Mouse (Mus musculus): ENCODE data around the gene Fbf1.

Fbf1 gene

DNA sequence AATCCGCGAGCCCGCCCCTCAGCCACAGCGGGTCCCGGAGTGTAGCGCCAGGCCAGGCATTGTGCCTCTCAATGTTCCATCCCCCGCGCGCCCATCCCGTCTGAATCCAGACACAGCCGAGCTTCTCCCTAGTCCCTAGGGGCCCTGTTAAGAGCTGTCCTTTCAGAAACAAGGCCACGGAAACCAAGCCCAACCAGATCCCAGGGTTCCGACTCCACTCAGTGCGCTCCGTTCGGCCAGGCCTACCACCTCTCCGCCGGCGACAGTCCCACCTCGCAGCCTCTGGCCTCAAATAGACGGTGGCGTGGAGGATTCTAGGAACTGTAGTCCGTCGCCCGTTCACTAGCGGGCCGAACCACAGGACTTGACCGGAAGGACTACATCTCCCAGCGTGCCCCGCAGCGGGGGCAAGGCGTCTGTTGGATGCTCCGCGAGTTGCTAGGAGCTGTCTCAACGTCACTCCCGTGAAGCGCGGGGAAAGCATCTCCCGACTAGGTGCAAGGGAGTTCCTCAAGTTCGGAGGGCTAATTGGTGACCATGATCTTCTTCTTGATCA is at the start of gene Fbf1:
Fbf1 (minus strand) TSS at position 283 of the 556 bp plus-strand sequence.
- peak; percentile 97 for DNase-seq

- no peak for DNase-seq
Observed at GRCm38 (mm10) chr11:116216549-116216948, 48.6 kb upstream of the Fbf1 start.

GRCm38 (mm10) chr11:116215991-116216390 is 48.0 kb upstream of the Fbf1 start:
- DNase-seq: no peak

DNA sequence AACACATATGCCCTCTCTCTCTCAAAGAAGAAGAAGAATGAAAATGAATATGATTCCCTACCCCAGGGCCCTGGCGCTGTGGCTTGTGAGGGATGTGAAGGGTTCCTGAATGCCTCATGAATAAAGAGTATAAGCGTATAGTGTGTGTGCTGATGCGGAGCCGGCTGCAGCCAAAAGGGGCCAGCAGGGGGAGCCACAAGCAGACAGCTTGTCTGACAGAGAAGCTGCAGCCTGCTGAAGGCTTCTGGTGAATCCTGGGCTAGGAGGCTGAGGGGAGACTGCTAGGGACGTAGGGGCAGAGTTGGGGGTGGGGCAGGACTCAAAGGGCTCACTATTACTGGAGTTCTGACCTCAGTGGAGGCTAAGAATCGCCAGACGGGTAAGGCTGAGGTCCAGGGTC is 47.2 kb upstream of the Fbf1 start:
- peak in 1 of 2 experiments; percentile 79 for DNase-seq

DNA sequence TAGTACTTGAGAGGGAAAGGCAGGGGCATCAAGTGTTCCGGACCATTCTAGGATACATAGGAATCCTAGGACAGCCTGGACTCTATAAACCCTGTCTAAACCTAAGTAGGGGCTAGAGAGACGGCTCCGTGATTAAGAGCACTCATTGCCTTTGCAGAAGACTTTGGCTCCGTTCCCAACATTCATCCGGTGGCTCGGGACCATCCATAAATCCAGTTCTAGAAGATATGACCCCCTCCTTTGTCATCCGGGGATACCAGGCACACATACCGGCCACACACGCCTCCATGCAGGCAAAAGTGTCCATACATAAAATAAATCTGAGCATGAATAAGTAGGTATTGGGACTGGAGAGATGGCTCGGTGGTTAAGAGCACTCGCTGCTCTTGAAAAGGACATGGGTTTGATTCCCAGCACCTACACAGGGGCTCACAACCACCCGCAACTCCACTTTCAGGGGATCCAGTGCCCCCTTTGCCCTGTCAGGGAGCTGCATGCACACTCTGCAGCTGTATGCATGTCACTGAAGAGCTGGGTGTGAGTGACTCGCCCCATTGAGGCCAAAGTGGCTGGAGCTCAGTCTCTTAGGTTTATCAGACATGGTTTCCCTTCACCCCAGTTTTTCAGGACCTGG is 46.0 kb upstream of the Fbf1 start:
- DNase-seq: no peak

- DNase-seq: no peak
Observed at GRCm38 (mm10) chr11:116212847-116213246, 44.9 kb upstream of the Fbf1 start.

- DNase-seq: peak; percentile 62 to 85
Observed at GRCm38 (mm10) chr11:116210696-116211095, 42.7 kb upstream of the Fbf1 start.

DNA sequence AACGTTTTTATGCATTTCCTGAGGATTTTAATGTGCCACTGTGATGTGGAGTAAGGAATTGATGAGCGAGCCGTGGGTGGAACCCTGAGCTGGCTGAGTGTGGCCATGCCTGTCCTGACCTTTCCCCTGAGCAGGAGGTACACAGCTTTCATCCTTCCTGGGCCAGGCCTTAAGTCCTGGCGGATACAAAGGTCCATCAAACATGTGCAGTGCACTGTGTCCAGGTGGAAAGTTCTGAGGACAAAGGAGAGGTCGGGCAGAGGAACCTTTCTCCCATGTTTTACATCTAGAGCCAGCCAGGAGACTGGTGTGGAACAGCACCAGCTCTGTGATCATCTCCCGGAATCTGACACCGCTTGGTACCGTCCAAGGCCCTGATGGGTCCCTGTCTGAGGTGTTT is 41.3 kb upstream of the Fbf1 start:
- DNase-seq: peak; percentile 71 to 86

- DNase-seq: no peak
Observed at GRCm38 (mm10) chr11:116208660-116209059, 40.7 kb upstream of the Fbf1 start.

DNA sequence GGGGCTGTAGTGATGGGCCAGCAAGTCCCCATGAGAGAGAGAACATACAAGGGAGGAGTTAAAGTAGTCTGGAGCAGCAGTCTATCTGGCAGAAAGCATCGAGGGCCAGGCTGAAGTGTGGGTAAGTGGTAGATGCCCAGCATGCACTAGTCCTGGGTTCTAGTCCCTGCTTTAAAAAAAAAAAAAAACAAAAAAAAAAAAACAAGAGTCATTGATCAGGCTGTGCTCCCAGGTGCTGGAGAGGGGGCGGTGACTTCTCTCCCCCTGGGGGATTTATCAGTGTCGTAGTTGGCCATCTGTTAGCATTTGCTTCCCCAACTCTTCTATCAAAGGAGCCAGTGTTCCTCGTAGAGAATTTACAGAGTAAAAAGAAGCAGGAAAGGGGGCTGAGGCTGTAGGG is 38.7 kb upstream of the Fbf1 start:
- DNase-seq: no peak

- no peak for DNase-seq
Observed at GRCm38 (mm10) chr11:116203150-116203549, 35.2 kb upstream of the Fbf1 start.

GRCm38 (mm10) chr11:116201151-116201550 is 33.2 kb upstream of the Fbf1 start:
- DNase-seq: peak in 1 of 2 experiments; percentile 72

GRCm38 (mm10) chr11:116198639-116199531 is 30.9 kb upstream of the Fbf1 start, which contains the start of the genes Ten1 and Acox1:
Gene Ten1, plus strand, starts transcription at chr11:116198855.
Gene Acox1, minus strand, starts transcription at chr11:116199045.
- DNase-seq: peak; percentile 98

GRCm38 (mm10) chr11:116198132-116198531 is 30.2 kb upstream of the Fbf1 start:
- DNase-seq: no peak

- no peak for DNase-seq
Observed at GRCm38 (mm10) chr11:116197584-116197906, 29.6 kb upstream of the Fbf1 start.

DNA sequence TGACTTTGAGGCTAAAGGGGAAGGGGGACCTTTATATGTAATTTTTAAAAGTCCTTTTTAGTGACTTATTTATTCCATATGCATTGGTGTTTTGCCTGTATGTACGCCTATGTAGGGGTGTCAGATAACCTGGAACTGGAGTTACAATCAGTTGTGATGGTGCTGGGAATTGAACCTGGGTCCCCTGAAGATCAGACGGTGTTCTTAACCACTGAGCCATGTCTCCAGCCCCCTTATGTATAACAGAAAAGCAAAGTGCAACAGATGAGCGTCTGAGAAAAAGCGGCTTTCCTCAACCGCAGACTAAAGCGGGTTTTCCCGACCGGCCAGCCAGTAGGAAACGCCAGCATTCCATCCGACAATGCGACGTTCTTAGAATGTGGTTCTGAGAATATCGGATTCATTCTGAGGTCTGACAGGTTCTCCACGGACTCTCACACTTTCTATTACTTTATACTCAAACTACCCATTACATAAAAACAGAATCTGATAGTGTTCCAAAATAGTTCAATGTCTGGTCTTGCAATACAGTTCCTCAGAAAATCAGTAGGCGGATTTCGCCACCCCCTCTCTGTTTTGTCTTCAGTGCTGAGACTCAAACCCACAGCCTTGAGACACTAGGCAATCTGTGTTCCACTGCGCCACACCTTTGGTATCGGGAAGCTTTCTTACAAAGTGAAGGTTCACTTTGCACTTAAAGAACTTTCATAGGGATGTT is 29.1 kb upstream of the Fbf1 start:
- DNase-seq: no peak

DNA sequence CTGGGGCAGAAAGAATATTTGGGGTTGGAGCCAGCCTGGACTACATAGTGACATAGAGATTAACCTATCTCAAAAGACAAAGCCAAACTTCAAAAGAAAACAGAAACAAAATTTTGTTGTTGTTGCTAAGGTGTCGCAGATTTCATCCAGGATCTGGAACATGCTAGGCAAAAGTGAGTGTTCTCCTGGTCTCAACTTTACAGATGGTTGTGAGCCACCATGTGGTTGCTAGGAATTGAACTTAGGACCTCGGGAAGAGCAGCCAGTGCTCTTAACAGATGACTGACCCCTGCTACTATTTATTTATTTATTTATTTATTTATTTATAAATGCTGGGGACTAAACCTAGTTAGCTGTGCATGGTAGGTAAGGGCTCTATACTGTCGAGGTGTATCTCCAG is 28.4 kb upstream of the Fbf1 start:
- peak in 1 of 2 experiments; percentile 43 for DNase-seq

DNA sequence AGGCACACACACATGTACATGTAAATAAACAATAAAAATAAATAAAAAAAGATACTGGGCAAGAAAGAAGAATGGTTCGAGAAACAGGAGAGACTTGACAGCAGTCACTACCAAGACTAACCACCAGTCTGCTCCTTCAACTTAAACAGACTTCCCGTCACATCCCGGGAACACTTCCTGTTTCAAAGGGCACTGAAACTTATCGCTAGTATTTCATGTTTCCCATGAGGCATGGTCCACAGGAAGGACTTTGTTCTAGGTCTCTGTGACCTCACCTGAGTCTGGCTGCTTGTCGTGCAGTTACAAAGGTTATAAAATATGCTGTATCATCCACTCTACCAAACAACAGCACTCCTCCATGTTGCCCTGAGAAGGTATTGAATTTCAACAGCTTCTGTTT is 27.3 kb upstream of the Fbf1 start:
- peak; percentile 59 to 75 for DNase-seq

GRCm38 (mm10) chr11:116194619-116195018 is 26.7 kb upstream of the Fbf1 start:
- DNase-seq: no peak

DNA sequence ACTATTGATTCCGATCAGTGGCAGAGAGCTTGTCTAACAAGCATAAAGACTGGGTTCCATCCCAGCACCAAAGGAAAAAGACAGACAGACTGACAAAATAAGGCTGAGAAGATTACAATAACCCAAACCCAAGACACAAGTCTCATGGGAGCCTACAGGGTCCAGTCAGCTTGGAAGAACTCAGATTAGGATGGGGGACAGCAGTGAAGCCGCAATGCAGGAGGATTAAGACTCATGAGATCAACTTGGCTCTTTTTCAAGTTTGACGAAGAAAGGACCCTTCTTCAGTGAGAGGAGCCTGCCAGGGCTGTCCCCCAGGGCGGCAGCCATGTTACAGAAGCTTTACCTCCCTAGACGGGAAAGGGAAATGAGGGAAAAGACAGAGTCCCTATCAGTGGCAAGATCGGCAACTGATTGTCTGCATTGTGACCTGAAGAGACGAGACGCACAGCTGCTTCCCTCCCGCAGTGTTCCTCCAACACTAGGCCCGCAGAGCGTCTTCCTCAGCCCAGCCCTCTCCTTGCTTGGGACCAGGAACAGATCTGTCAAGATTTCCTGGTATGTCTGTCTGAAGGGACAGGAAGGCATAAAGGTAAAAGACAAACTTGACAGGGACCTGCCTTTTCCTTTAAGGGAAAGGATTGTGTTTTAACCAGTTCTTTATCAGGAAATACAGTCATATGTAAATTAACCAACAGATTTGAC is 19.4 kb upstream of the Fbf1 start:
- DNase-seq: no peak

DNA sequence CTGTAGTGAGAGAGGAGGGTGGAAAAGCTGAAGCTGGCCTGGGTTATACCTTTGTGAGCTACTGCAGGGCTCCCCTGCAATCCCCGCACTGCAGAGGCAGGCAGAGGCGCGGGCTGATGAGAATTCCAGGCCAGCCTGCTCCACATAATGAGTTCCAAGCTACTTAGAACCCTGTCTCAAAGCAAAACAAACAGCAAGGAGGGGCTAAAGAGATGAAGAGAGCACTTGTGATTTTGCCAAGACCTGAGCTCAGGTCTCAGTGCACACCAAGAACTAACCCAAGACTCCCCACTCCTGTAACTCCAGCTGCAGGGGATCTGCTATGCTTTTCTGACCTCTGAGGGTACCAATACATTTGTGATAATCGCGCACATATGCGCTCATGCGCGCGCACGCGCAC is 18.4 kb upstream of the Fbf1 start:
- no peak for DNase-seq

- DNase-seq: no peak
Observed at GRCm38 (mm10) chr11:116185836-116186235, 17.9 kb upstream of the Fbf1 start.
